Mouse (Mus musculus) testis, adult 2 months (tissue): ENCODE measurements at regions not wholly inside any gene's neighbourhood (a gene's known extent, or its start where the extent isn't known, plus 50 kb on each side); places are given as distances from the start of the nearest gene placed in this dataset.

Experiments used
- CTCF ChIP-seq: fragments of 200-500 bp; IDR thresholded peaks from 2 replicates; pipeline ENCODE4 v1.5.1; 2012; ENCODE audit warnings: low read depth, mild to moderate bottlenecking, inconsistent platforms, low read length, moderate library complexity; ENCODE audit not compliant: control insufficient read depth, insufficient read depth, insufficient replicate concordance
- POLR2A ChIP-seq: fragments of 200-500 bp; IDR thresholded peaks from 2 replicates; pipeline ENCODE4 v1.6.1; 2012; ENCODE audit warnings: low read depth, mild to moderate bottlenecking, inconsistent platforms, low read length, moderate library complexity; ENCODE audit not compliant: control insufficient read depth

DNA sequence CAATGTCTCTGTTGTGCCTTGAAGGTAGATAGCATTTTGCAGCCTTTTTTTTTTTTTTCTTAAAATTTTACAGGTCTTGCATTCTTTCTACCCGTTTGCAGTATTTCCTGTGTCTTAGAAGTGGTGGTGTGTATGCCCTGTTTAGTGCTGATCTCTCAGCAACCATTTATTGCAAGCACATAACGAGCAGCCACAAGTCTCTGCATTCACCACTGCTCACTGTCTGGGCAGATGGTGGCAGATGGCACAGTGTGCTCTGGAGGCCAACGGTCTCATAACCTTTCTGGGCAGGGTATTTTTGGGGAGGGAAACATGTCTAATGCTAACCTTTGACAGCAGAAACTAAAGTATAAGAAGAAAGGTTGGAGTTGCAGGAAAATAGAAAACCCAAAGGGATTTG lies 266.1 kb upstream of the Ptger4 start:
- TF ChIP-seq CTCF = no peak
- no peak for TF ChIP-seq POLR2A
